Mouse (Mus musculus): ENCODE results near the gene Hoxd13. TPM values are rescaled to one million over a fixed set of nuclear protein-coding genes. Genes with fewer than 3 reads are reported as not detected.

Hoxd13 gene
- polyA plus RNA-seq, 1 experiment from 2014 or later = not detected

GRCm38 (mm10) chr2:74713239-74714150, 45.4 kb downstream of the Hoxd13 start:
- peaks cover 100% of the 10 kb centered on the region for H3K27me3 ChIP-seq (ENCODE audit: poor library complexity, severe bottlenecking)
- H3K36me3 ChIP-seq (replicated peaks) = no peaks in the 10 kb centered on the region
- H3K4me3 ChIP-seq = no peak overlapping the region
- WGBS = 3% methylated on average over 19 of the region's 19 CpGs
- no peak overlapping the region for H3K27ac ChIP-seq
- peaks cover 13% of the 10 kb centered on the region for H3K4me1 ChIP-seq
- DNase-seq (ENCODE audit: extremely low spot score, low spot score) = peak; percentile 26
- H3K9me3 ChIP-seq = no peaks in the 10 kb centered on the region

GRCm38 (mm10) chr2:74714156-74714789, 46.2 kb downstream of the Hoxd13 start:
- Histone ChIP-seq H3K4me1 (peaks cover 13% of the 10 kb centered on the region), H3K27me3 (ENCODE audit: poor library complexity, severe bottlenecking) (peaks cover 100% of the 10 kb centered on the region), H3K27ac (no peak overlapping the region), H3K36me3 (replicated peaks) (no peaks in the 10 kb centered on the region), H3K9me3 (no peaks in the 10 kb centered on the region), H3K4me3 (no peak overlapping the region)
- WGBS = 2% methylated on average over 18 of the region's 18 CpGs
- peak; percentile 16 for DNase-seq (ENCODE audit: extremely low spot score, low spot score)

- DNase-seq (ENCODE audit: extremely low spot score, low spot score) = peak; percentile 34
- Histone ChIP-seq H3K27me3 (ENCODE audit: poor library complexity, severe bottlenecking) (peaks cover 100% of the 10 kb centered on the region), H3K36me3 (replicated peaks) (no peaks in the 10 kb centered on the region), H3K4me1 (peaks cover 13% of the 10 kb centered on the region), H3K4me3 (no peak overlapping the region), H3K9me3 (no peaks in the 10 kb centered on the region), H3K27ac (no peak overlapping the region)
- WGBS = under 1% methylated on average over 14 of the region's 14 CpGs
Measured at GRCm38 (mm10) chr2:74714881-74715280, 46.8 kb downstream of the Hoxd13 start.

- peak; percentile 89 for DNase-seq (ENCODE audit: extremely low spot score, low spot score)
- Histone ChIP-seq H3K36me3 (replicated peaks) (no peaks in the 10 kb centered on the region), H3K27ac (no peak overlapping the region), H3K4me1 (peaks cover 13% of the 10 kb centered on the region), H3K27me3 (ENCODE audit: poor library complexity, severe bottlenecking) (peaks cover 100% of the 10 kb centered on the region), H3K9me3 (no peaks in the 10 kb centered on the region), H3K4me3 (peak overlapping the region; percentile 39)
- WGBS = 4% methylated on average over 26 of the region's 26 CpGs
Measured at GRCm38 (mm10) chr2:74715504-74716241, 47.6 kb downstream of the Hoxd13 start.

GRCm38 (mm10) chr2:74720384-74720783, 52.3 kb downstream of the Hoxd13 start:
- Histone ChIP-seq H3K4me3 (no peak overlapping the region), H3K9me3 (no peaks in the 10 kb centered on the region), H3K27ac (no peak overlapping the region), H3K36me3 (replicated peaks) (no peaks in the 10 kb centered on the region), H3K4me1 (peaks cover 5% of the 10 kb centered on the region; the same call in 1 of the 2 replicates), H3K27me3 (ENCODE audit: poor library complexity, severe bottlenecking) (peaks cover 100% of the 10 kb centered on the region)
- no peak for DNase-seq (ENCODE audit: extremely low spot score, low spot score)
- WGBS = 6% methylated on average over 2 of the region's 2 CpGs

GRCm38 (mm10) chr2:74720955-74721491, 52.9 kb downstream of the Hoxd13 start:
- Histone ChIP-seq H3K36me3 (replicated peaks) (no peaks in the 10 kb centered on the region), H3K4me3 (no peak overlapping the region), H3K27me3 (ENCODE audit: poor library complexity, severe bottlenecking) (peaks cover 100% of the 10 kb centered on the region), H3K4me1 (peaks cover 2% of the 10 kb centered on the region; the same call in 1 of the 2 replicates), H3K27ac (no peak overlapping the region), H3K9me3 (no peaks in the 10 kb centered on the region)
- WGBS = 3% methylated on average over 5 of the region's 5 CpGs
- DNase-seq (ENCODE audit: extremely low spot score, low spot score) = no peak

Small RNA genes lying within 50 kb of the gene (microRNA-seq; reads per million reads assigned to microRNA genes)
- gene Gm44463 = not detected

Other genes starting within 250 kb of the Hoxd13 start
- gene Lnpk, start 88.9 kb upstream of the Hoxd13 start, polyA plus RNA-seq (2016; fragmentation: Nextera tagmentation; extraction: Ambion mirVana) = 38.1 and 40.1 TPM in 2 replicates
- not detected in 2 replicates for gene Evx2, start 8.8 kb upstream of the Hoxd13 start, polyA plus RNA-seq (2016; fragmentation: Nextera tagmentation; extraction: Ambion mirVana)
- gene Hoxd12, start 6.7 kb downstream of the Hoxd13 start, polyA plus RNA-seq (2016; fragmentation: Nextera tagmentation; extraction: Ambion mirVana) = not detected in 2 replicates
- gene Hoxd11, start 11.2 kb downstream of the Hoxd13 start, polyA plus RNA-seq (2016; fragmentation: Nextera tagmentation; extraction: Ambion mirVana) = not detected in 2 replicates
- gene Hoxd10, start 23.6 kb downstream of the Hoxd13 start, polyA plus RNA-seq (2016; fragmentation: Nextera tagmentation; extraction: Ambion mirVana) = not detected in 2 replicates
- not detected in 2 replicates for gene Hoxd9, start 29.4 kb downstream of the Hoxd13 start, polyA plus RNA-seq (2016; fragmentation: Nextera tagmentation; extraction: Ambion mirVana)
- not detected in 2 replicates for gene Hoxd8, start 36.3 kb downstream of the Hoxd13 start, polyA plus RNA-seq (2016; fragmentation: Nextera tagmentation; extraction: Ambion mirVana)
- gene Hoxd3, start 43.6 kb downstream of the Hoxd13 start, polyA plus RNA-seq (2016; fragmentation: Nextera tagmentation; extraction: Ambion mirVana) = 0.10 TPM in 1 of 2 replicates, not detected in the other
- not detected in 2 replicates for gene Hoxd4, start 43.6 kb downstream of the Hoxd13 start, polyA plus RNA-seq (2016; fragmentation: Nextera tagmentation; extraction: Ambion mirVana)
- not detected in 2 replicates for gene Gm28230, start 58.4 kb downstream of the Hoxd13 start, polyA plus RNA-seq (2016; fragmentation: Nextera tagmentation; extraction: Ambion mirVana)
- gene Hoxd1, start 94.7 kb downstream of the Hoxd13 start, polyA plus RNA-seq (2016; fragmentation: Nextera tagmentation; extraction: Ambion mirVana) = not detected in 2 replicates
- 113 and 114 TPM in 2 replicates for gene Mtx2, start 157.5 kb downstream of the Hoxd13 start, polyA plus RNA-seq (2016; fragmentation: Nextera tagmentation; extraction: Ambion mirVana)

Data from forebrain, embryonic 10.5 days (tissue).